Mouse (Mus musculus) stomach, embryonic 15.5 days (tissue): ENCODE data around the gene Obscn. TPM values are rescaled to one million over a fixed set of nuclear protein-coding genes. Genes with fewer than 3 reads are reported as not detected.
A peak's percentile ranks its signal among the peaks of the same experiment; 100 is the strongest.

Experiments used
- ATAC-seq: fragments of 200-750 bp; cut with Nextera tagmentation; 2 replicates; pipeline ENCODE4 v1.8.0; 2017; ENCODE audit warnings: low read depth, moderate number of reproducible peaks, moderate TSS enrichment; ENCODE audit not compliant: insufficient read depth, low FRiP score
- H3K27ac ChIP-seq: fragments of 300-500 bp; sonication (generic); 2 replicates; pipeline ENCODE4 v1.5.1; 2015; ENCODE audit warnings: mild to moderate bottlenecking, inconsistent platforms
- H3K27me3 ChIP-seq: fragments of 300-500 bp; sonication (generic); replicated peaks from 2 replicates; pipeline ENCODE4 v1.6.1; 2015; ENCODE audit warnings: inconsistent platforms
- H3K36me3 ChIP-seq: fragments of 300-500 bp; sonication (generic); 2 replicates; pipeline ENCODE4 v1.6.1; 2015; ENCODE audit warnings: inconsistent platforms
- H3K4me1 ChIP-seq: fragments of 300-500 bp; sonication (generic); 2 replicates; pipeline ENCODE4 v1.6.1; 2015; ENCODE audit warnings: inconsistent platforms
- H3K4me2 ChIP-seq: fragments of 300-500 bp; sonication (generic); 2 replicates; pipeline ENCODE4 v1.6.1; 2015; ENCODE audit warnings: mild to moderate bottlenecking, inconsistent platforms
- H3K4me3 ChIP-seq: fragments of 300-500 bp; sonication (generic); replicated peaks from 2 replicates; pipeline ENCODE4 v1.5.1; 2015; ENCODE audit warnings: inconsistent platforms
- H3K9ac ChIP-seq: fragments of 300-500 bp; sonication (generic); 2 replicates; pipeline ENCODE4 v1.6.1; 2015; ENCODE audit warnings: inconsistent platforms
- H3K9me3 ChIP-seq: fragments of 300-500 bp; sonication (generic); 2 replicates; pipeline ENCODE4 v1.6.1; 2016; ENCODE audit warnings: inconsistent platforms
- WGBS: fragments of 180-500 bp; shearing (Covaris S2); methylation state at CpG from one replicate; pipeline ENCODE4 v1.1.7; 2015; 5-methylcytosine and 5-hydroxymethylcytosine counted together
- polyA plus RNA-seq: library from polyadenylated mRNA; unstranded; fragments of >200 nt; fragmentation: Nextera tagmentation; extraction: Ambion mirVana; gene quantifications from 2 replicates; pipeline ENCODE4 v1.2.1, GENCODE M21; 2015

The Obscn gene
- polyA plus RNA-seq, 1 experiment from 2014 or later = 0.80 TPM

DNA sequence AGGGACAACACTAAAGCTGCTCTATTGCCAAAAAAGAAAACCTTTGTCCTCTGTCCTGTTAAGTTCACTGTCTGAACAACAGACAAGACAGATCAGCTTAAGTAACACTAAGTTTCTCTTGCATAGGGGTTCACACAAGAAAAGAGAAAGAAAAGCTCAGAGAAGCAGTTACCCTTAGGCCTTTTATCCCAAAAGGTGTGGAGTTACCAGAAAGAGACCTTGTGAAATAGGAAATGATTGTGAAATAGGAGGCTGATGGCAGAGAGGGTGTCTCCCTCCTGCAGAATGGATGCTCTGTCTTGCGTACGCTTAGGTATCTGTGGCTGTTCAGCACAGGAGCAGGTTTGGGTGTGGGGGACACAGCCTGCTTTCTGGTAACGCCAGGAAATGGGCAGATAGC lies 157.0 kb downstream of the Obscn start:
- no peak for ATAC-seq
- no peaks in the 10 kb centered on the region for H3K27me3 ChIP-seq
- peaks cover 14% of the 10 kb centered on the region for H3K36me3 ChIP-seq
- H3K4me1 ChIP-seq = peaks cover 30% of the 10 kb centered on the region
- H3K4me3 ChIP-seq = peak overlapping the region; percentile 91
- WGBS = 64% methylated on average over 3 of the region's 3 CpGs
- no peaks in the 10 kb centered on the region for H3K9me3 ChIP-seq
- peak overlapping the region; percentile 27; the same call in 1 of the 2 replicates for H3K27ac ChIP-seq
- H3K4me2 ChIP-seq = peak overlapping the region; percentile 92
- peak overlapping the region; percentile 27; the same call in 1 of the 2 replicates for H3K9ac ChIP-seq

DNA sequence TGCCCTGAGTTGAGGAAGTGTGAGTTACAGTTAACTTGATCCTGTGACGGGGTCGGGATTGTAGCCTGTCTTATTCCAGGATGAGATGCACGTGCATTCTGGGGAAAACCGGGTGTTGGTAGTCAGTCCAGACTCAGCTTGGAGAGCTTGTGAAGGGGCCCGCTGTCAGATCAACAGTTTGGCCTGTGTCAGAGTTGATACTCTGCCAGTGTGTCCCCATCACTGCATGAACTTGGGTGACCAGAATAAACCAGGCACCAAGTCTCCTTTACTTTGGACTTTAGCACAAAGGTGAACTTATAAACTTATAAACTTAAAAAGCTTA lies 157.5 kb downstream of the Obscn start:
- no peak overlapping the region for H3K27ac ChIP-seq
- peaks cover 30% of the 10 kb centered on the region for H3K4me1 ChIP-seq
- no peaks in the 10 kb centered on the region for H3K27me3 ChIP-seq
- H3K4me3 ChIP-seq = peak overlapping the region; percentile 91
- H3K9me3 ChIP-seq = no peaks in the 10 kb centered on the region
- ATAC-seq = no peak
- H3K9ac ChIP-seq = peak overlapping the region; percentile 91
- 2% methylated on average over 5 of the region's 5 CpGs for WGBS
- H3K4me2 ChIP-seq = peak overlapping the region; percentile 92
- H3K36me3 ChIP-seq = peaks cover 8% of the 10 kb centered on the region

DNA sequence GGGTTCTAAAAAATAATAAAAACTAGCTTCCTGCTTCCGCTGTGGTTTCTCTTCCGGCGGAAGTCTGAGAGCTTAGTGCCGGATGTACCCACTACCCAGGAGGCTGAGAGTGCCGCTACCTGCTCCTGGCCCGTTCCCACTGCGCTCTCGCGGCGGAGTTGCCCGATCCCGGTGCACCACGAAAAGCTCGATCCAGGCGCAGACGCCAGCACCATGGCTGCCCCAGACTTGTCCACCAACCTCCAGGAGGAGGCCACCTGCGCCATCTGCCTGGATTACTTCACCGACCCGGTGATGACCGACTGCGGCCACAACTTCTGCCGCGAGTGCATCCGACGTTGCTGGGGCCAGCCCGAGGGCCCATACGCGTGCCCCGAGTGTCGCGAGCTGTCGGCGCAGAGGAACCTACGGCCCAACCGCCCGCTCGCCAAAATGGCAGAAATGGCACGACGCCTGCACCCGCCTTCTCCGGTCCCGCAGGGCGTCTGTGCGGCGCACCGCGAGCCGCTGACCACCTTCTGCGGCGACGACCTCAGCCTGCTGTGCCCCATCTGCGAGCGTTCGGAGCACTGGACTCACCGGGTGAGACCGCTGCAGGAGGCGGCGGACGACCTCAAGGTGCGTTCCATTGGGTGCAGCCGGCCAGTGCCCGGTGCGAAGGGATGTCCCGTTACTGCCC lies 158.0 kb downstream of the Obscn start, which contains the start of gene Trim11:
TSS of gene Trim11 (plus strand) at position 67 of the 679 bp plus-strand sequence.
- WGBS = under 1% methylated on average over 64 of the region's 64 CpGs
- H3K27ac ChIP-seq = peak within 1 kb of the TSS; percentile 74
- peak within 1 kb of the TSS; percentile 91 for H3K9ac ChIP-seq
- peak within 1 kb of the TSS; percentile 91 for H3K4me3 ChIP-seq
- peaks cover 7% of the 10 kb centered on the region for H3K36me3 ChIP-seq
- ATAC-seq = peak; percentile 74
- H3K4me2 ChIP-seq = peak within 1 kb of the TSS; percentile 92
- no peaks in the 10 kb centered on the region for H3K27me3 ChIP-seq
- H3K4me1 ChIP-seq = peaks cover 30% of the 10 kb centered on the region
- no peaks in the 10 kb centered on the region for H3K9me3 ChIP-seq

DNA sequence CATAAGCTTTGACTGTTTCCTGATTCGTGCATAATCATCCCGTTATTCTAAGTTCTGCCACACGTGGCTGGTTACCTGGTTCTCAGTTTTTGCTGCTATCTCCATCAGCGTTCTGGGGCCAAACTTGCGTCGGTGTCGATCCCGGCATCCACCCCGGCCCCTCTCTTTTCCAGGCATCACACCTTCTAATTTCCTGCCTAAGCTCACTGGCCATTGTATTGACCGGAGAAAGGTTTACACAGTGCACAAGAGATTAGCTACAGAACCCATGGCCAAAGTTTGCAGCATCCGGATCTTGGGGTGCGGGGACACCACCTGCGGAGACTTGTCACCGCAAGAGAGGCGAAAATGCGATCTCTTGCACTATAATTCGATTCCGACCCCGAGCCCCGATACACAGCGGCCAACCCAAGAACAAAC lies 158.6 kb downstream of the Obscn start:
- peak overlapping the region; percentile 74; the same call in 1 of the 2 replicates for H3K27ac ChIP-seq
- WGBS = 0% methylated on average over 21 of the region's 21 CpGs
- peak overlapping the region; percentile 91; the same call in 1 of the 2 replicates for H3K9ac ChIP-seq
- H3K4me3 ChIP-seq = peak overlapping the region; percentile 91
- peaks cover 30% of the 10 kb centered on the region for H3K4me1 ChIP-seq
- no peaks in the 10 kb centered on the region for H3K27me3 ChIP-seq
- 0 out of 2 replicates have a peak, but pooled peaks have one; percentile 6 for ATAC-seq
- H3K9me3 ChIP-seq = no peaks in the 10 kb centered on the region
- H3K4me2 ChIP-seq = peak overlapping the region; percentile 92
- H3K36me3 ChIP-seq = peaks cover 4% of the 10 kb centered on the region

DNA sequence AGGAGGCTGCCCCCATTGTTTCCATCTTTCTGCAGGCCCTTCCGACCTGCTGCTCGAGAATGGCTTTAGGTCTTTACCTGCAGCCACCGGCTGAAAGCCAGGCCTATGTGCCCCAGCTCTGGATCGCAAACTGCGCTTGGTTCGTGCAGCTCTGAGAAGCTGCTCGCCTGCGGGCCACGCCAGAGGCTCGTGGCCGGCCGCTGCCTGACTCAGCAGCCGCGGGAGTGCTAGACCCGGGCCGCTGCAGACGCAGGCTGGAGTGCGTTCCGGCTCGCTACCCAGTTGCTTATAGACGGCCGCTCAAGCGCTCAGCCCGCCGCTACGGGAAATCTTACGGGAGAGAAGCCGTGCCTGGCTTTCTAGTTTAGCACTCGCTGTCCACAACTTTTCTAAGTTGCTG lies 159.1 kb downstream of the Obscn start:
- no peaks in the 10 kb centered on the region for H3K9me3 ChIP-seq
- H3K9ac ChIP-seq = peak overlapping the region; percentile 91; the same call in 1 of the 2 replicates
- peak overlapping the region; percentile 74 for H3K27ac ChIP-seq
- WGBS = under 1% methylated on average over 29 of the region's 29 CpGs
- peak overlapping the region; percentile 91 for H3K4me3 ChIP-seq
- no peaks in the 10 kb centered on the region; the same call in 1 of the 2 replicates for H3K36me3 ChIP-seq
- ATAC-seq = no peak
- no peaks in the 10 kb centered on the region for H3K27me3 ChIP-seq
- peak overlapping the region; percentile 92 for H3K4me2 ChIP-seq
- H3K4me1 ChIP-seq = peaks cover 29% of the 10 kb centered on the region

DNA sequence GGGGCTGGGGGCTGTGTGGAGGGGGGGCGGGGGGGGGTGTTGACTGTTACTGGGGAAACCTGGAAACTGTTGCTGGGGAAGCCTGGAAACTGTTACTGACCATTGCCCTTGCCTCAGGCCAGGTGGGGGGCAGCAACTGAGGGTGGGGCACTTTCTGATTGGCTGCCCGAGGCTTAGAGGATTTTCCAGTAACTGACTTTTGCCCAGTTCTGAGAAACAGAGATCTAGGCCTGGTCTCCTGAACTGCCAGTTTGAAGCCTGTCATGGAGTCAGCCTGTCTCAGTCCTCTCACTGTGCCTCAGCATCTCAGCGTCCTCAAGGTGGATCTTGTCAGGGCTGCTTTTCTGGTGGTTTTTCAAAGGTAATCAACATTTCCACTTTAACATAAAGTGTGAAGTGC lies 161.8 kb downstream of the Obscn start:
- WGBS = 88% methylated on average over 3 of the region's 3 CpGs
- H3K27ac ChIP-seq = no peak overlapping the region
- no peaks in the 10 kb centered on the region for H3K9me3 ChIP-seq
- H3K9ac ChIP-seq = no peak overlapping the region
- no peak overlapping the region for H3K4me2 ChIP-seq
- no peak overlapping the region for H3K4me3 ChIP-seq
- H3K4me1 ChIP-seq = peaks cover 12% of the 10 kb centered on the region
- H3K27me3 ChIP-seq = no peaks in the 10 kb centered on the region
- no peaks in the 10 kb centered on the region for H3K36me3 ChIP-seq
- ATAC-seq = no peak

DNA sequence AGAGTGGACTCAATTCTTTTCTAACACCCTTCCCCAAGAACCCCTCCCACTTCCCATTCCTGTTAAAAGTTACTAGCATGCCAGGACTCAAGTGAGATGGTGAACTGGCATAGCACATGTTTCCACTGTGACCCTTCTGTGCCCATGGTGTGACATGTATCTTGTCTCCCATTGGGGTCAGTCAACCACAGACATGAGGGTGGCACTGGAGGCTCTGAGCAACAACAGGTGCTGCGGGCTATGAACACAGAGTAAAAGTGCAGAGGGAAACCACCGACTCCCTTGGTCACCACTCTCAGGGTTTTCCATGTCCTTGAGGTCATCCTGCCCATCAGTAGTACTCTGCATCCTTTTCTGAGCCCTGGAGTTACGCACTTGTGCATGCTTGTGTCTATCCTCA lies 164.4 kb downstream of the Obscn start:
- H3K4me3 ChIP-seq = no peak overlapping the region
- H3K9me3 ChIP-seq = no peaks in the 10 kb centered on the region
- WGBS = 85% methylated on average over 3 of the region's 3 CpGs
- no peak overlapping the region for H3K9ac ChIP-seq
- ATAC-seq = no peak
- 0 out of 2 replicates have a peak, but pooled peaks cover 3% of the 10 kb centered on the region for H3K4me1 ChIP-seq
- no peak overlapping the region for H3K4me2 ChIP-seq
- H3K27me3 ChIP-seq = no peaks in the 10 kb centered on the region
- no peak overlapping the region for H3K27ac ChIP-seq
- H3K36me3 ChIP-seq = no peaks in the 10 kb centered on the region

DNA sequence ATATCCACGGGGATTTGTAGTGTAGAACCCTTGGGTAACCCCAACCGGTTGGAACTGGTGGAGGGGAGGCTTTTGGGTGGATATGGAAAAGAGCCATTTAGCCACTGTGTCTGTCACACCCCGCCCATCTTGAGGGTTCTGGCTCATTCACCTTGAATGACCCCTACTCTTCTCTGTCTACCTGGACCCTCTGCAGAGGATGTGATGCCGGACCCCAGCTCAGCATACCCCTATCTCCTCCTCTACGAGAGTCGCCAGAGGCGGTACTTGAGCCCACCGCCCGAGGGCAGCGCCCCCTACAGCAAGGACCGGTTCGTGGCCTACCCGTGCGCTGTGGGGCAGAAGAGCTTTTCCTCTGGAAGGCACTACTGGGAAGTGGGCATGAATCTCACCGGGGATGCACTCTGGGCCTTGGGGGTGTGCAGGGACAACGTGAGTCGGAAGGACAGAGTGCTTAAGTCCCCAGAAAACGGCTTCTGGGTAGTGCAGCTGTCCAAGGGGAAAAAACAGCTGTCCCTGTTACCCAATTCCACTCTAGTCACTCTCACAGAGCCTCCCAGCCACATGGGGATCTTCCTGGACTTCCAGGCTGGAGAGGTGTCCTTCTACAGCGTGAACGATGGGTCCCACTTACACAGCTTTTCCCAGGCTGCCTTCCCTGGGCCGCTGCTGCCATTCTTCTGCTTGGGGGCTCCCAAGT lies 165.2 kb downstream of the Obscn start:
- Histone ChIP-seq H3K4me3 (no peak overlapping the region), H3K27me3 (no peaks in the 10 kb centered on the region), H3K9me3 (no peaks in the 10 kb centered on the region), H3K36me3 (no peaks in the 10 kb centered on the region), H3K4me2 (no peak overlapping the region), H3K27ac (no peak overlapping the region), H3K4me1 (0 out of 2 replicates have a peak, but pooled peaks cover 3% of the 10 kb centered on the region), H3K9ac (no peak overlapping the region)
- ATAC-seq = no peak
- WGBS = 88% methylated on average over 21 of the region's 21 CpGs

DNA sequence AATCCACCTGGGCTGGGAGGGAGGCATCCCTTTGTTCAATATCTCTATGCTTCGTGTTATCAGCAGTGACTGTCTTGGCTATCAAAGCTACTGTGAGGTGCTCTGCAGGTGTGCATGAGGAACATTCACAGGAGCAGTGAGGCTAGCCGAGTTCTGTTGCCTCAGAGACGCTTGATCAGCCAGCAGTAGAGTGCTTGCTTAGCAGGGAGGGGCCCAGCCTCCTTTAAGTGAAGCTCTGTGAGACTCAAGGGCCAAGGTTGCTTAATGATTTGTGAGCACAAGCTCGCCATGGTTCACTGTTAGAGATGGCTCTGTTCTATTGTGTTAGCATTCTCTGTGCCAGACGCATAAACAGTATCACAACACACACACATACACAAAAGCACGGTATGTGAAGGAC lies 166.5 kb downstream of the Obscn start:
- H3K36me3 ChIP-seq = no peaks in the 10 kb centered on the region
- H3K27ac ChIP-seq = no peak overlapping the region
- no peak overlapping the region for H3K4me3 ChIP-seq
- H3K4me2 ChIP-seq = no peak overlapping the region
- 0 out of 2 replicates have a peak, but pooled peaks cover 7% of the 10 kb centered on the region for H3K4me1 ChIP-seq
- WGBS = 57% methylated on average over 6 of the region's 6 CpGs
- H3K9me3 ChIP-seq = no peaks in the 10 kb centered on the region
- ATAC-seq = no peak
- no peak overlapping the region for H3K9ac ChIP-seq
- no peaks in the 10 kb centered on the region for H3K27me3 ChIP-seq

DNA sequence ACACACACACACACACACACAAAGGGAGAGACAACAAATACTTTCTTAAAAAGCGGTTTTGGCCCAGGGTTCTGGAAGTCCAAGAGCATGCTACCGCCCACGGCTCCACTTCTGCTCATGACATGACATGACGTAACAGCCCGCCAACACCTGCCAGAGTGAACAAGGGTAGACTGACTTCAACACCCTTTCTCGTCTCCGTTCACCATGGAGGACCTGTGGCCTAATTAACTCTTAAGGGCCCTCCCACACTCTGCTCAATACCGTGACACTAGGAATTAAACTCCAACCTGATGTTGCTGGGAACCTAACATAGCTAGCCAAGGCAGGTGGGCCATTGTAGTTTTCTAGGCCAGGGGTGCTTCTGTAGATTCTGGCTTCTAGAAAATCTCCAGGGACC lies 167.2 kb downstream of the Obscn start:
- Histone ChIP-seq H3K9me3 (no peaks in the 10 kb centered on the region), H3K27me3 (no peaks in the 10 kb centered on the region), H3K4me3 (no peak overlapping the region), H3K4me1 (0 out of 2 replicates have a peak, but pooled peaks cover 7% of the 10 kb centered on the region), H3K9ac (no peak overlapping the region), H3K36me3 (no peaks in the 10 kb centered on the region), H3K4me2 (no peak overlapping the region), H3K27ac (no peak overlapping the region)
- WGBS = 74% methylated on average over 8 of the region's 8 CpGs
- ATAC-seq = no peak

DNA sequence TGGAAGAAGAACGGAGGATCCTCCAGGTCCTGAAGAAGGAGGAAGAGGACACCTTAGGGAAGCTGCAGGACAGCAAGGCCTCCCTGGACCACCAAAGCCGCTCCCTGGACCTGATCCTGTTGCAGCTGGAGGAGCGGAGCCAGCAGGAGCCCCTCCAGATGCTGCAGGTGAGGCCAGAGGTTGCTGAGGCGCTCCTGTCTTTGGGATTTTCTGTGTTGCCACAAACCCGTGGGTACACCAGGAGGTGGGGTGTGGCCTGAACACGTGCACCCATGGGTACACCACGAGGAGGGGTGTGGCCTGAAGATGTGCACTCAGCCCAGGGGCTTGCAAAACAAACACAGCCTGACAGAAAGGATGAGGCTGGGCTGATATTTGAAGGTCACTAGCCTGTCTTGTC lies 167.7 kb downstream of the Obscn start:
- H3K9me3 ChIP-seq = no peaks in the 10 kb centered on the region
- H3K36me3 ChIP-seq = no peaks in the 10 kb centered on the region
- no peak overlapping the region for H3K4me2 ChIP-seq
- no peaks in the 10 kb centered on the region for H3K27me3 ChIP-seq
- no peak for ATAC-seq
- no peak overlapping the region for H3K27ac ChIP-seq
- WGBS = 70% methylated on average over 7 of the region's 7 CpGs
- H3K9ac ChIP-seq = no peak overlapping the region
- H3K4me3 ChIP-seq = no peak overlapping the region
- H3K4me1 ChIP-seq = 0 out of 2 replicates have a peak, but pooled peaks cover 8% of the 10 kb centered on the region

DNA sequence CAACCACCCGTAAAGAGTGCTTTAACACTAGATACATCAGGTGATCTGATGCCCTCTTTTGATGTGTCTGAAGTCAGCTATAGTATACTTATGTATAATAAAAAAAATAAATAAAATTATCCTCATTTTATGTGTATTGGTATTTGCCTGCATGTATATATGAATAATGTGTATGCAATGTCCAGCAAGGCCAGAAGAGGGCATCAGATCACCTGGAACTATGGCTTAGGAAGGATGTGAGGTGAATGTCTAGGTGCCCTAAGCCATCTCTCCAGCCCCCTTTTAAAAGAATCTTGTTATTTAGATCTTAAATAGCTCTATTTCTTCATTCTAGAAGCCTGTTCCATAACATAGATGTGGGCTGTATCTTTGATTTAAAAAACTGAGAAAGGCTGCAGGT lies 168.9 kb downstream of the Obscn start:
- Histone ChIP-seq H3K9ac (no peak overlapping the region), H3K4me1 (0 out of 2 replicates have a peak, but pooled peaks cover 12% of the 10 kb centered on the region), H3K4me3 (no peak overlapping the region), H3K27ac (no peak overlapping the region), H3K27me3 (no peaks in the 10 kb centered on the region), H3K36me3 (no peaks in the 10 kb centered on the region), H3K9me3 (no peaks in the 10 kb centered on the region), H3K4me2 (no peak overlapping the region)
- ATAC-seq = no peak
- 95% methylated on average over 1 of the region's 1 CpGs for WGBS
